Mouse (Mus musculus): Measurements from ENCODE around the gene Fbxw18. TPM values are rescaled to one million over a fixed set of nuclear protein-coding genes. Genes with fewer than 3 reads are reported as not detected.
"Not testable (repeated sequence)": the region's sequence is repeated elsewhere in the genome, so short reads cannot be mapped to it uniquely, and the experiment has no call there.

Fbxw18 gene
- not detected in 2 replicates for polyA plus RNA-seq (2015; fragmentation: Nextera tagmentation; extraction: Ambion mirVana)

DNA sequence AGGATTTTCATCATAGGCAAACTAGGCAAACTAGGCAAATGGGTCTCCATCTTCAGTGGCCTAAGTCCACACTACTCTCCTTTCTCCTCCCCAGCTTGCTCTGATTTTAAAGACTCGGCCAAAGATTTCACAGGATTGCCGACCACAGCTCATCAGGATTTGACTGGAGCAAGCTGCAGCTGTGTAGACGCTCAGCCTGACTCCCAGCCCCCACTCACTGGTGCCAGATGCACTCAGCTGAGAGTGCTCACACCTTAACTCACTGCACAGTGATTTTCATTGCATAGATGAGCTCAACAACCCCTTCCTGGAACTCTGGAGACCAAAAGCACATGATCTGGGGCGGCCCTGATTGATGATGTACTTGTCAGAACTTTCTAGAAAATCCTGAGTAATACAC is at the start of gene Fbxw18:
Gene Fbxw18 (minus strand): TSS at position 101 of the 400 bp plus-strand sequence.
- DNase-seq (ENCODE audit: low spot score), result not testable (repeated sequence)

DNA sequence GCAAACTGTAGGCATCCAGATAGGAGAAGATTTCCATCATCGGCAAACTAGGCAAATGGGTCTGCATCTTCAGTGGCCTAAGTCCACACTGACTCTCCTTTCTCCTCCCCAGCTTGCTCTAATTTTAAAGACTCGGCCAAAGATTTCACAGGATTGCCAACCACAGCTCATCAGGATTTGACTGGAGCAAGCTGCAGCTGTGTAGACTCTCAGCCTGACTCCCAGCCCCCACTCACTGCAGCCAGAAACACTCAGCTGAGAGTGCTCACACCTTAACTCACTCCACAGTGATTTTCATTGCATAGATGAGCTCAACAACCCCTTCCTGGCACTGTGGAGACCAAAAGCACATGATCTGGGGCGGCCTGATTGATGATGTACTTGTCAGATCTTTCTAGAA is 43.5 kb upstream of the Fbxw18 start, which contains the start of gene Fbxw26:
Gene Fbxw26 (minus strand): TSS at position 101 of the 400 bp plus-strand sequence.
- DNase-seq (ENCODE audit: low spot score), result not testable (repeated sequence)

- DNase-seq (ENCODE audit: low spot score), result peak; percentile 15
Measured at GRCm38 (mm10) chr9:109685299-109685698, 17.2 kb downstream of the Fbxw18 start.

DNA sequence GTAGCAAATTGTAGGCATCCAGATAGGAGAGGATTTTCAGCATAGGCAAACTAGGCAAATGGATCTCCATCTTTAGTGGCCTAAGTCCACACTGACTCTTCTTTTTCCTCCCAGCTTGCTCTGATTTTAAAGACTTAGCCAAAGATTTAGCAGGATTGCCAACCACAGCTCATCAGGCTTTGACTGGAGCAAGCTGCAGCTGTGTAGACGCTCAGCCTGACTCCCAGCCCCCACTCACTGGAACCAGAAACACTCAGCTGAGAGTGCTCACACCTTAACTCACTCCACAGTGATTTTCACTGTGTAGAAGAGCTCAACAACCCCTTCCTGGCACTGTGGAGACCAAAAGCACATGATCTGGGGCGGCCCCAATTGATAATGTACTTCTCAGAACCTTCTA is 37.9 kb downstream of the Fbxw18 start, which contains the start of gene Fbxw25:
Gene Fbxw25 (minus strand): TSS at position 101 of the 400 bp plus-strand sequence.
- DNase-seq (ENCODE audit: low spot score), result not testable (repeated sequence)

Other genes with a start within 250 kb of the Fbxw18 start
- gene Fbxw19, start 206.8 kb downstream of the Fbxw18 start, polyA plus RNA-seq (2015; fragmentation: Nextera tagmentation; extraction: Ambion mirVana), result not detected in 2 replicates
- gene Fbxw15, start 134.4 kb downstream of the Fbxw18 start, polyA plus RNA-seq (2015; fragmentation: Nextera tagmentation; extraction: Ambion mirVana), result not detected in 2 replicates
- 0.08 TPM in 1 of 2 replicates, not detected in the other for gene Fbxw24, start 76.6 kb downstream of the Fbxw18 start, polyA plus RNA-seq (2015; fragmentation: Nextera tagmentation; extraction: Ambion mirVana)
- gene Fbxw25, start 38.0 kb downstream of the Fbxw18 start, polyA plus RNA-seq (2015; fragmentation: Nextera tagmentation; extraction: Ambion mirVana), result not detected in 2 replicates
- not detected in 2 replicates for gene Fbxw26, start 43.4 kb upstream of the Fbxw18 start, polyA plus RNA-seq (2015; fragmentation: Nextera tagmentation; extraction: Ambion mirVana)
- gene Fbxw27, start 88.0 kb upstream of the Fbxw18 start, polyA plus RNA-seq (2015; fragmentation: Nextera tagmentation; extraction: Ambion mirVana), result not detected in 2 replicates
- gene Spink8, start 109.6 kb upstream of the Fbxw18 start, polyA plus RNA-seq (2015; fragmentation: Nextera tagmentation; extraction: Ambion mirVana), result 0.81 TPM in 1 of 2 replicates, not detected in the other
- gene Nme6, start 130.0 kb upstream of the Fbxw18 start, polyA plus RNA-seq (2015; fragmentation: Nextera tagmentation; extraction: Ambion mirVana), result 40.9 and 43.0 TPM in 2 replicates
- gene Camp, start 146.9 kb upstream of the Fbxw18 start, polyA plus RNA-seq (2015; fragmentation: Nextera tagmentation; extraction: Ambion mirVana), result 2.5 and 5.1 TPM in 2 replicates
- 27.7 and 30.8 TPM in 2 replicates for gene Cdc25a, start 172.9 kb upstream of the Fbxw18 start, polyA plus RNA-seq (2015; fragmentation: Nextera tagmentation; extraction: Ambion mirVana)
- gene Map4, start 228.8 kb upstream of the Fbxw18 start, polyA plus RNA-seq (2015; fragmentation: Nextera tagmentation; extraction: Ambion mirVana), result 69.9 and 71.6 TPM in 2 replicates

All from thymus, postnatal 0 days (tissue).